Mouse (Mus musculus): Measurements from ENCODE around the gene Zfp146.

GRCm38 (mm10) chr7:30168914-30169582 is 502 bp downstream of the Zfp146 start:
- TF ChIP-seq EP300 (IDR thresholded peaks at IDR 0.05) = no peak
- TF ChIP-seq CTCF (IDR thresholded peaks at IDR 0.05) = no peak
